8 mouse cellular contexts compared by ENCODE assay signal in the genomic region with DNA sequence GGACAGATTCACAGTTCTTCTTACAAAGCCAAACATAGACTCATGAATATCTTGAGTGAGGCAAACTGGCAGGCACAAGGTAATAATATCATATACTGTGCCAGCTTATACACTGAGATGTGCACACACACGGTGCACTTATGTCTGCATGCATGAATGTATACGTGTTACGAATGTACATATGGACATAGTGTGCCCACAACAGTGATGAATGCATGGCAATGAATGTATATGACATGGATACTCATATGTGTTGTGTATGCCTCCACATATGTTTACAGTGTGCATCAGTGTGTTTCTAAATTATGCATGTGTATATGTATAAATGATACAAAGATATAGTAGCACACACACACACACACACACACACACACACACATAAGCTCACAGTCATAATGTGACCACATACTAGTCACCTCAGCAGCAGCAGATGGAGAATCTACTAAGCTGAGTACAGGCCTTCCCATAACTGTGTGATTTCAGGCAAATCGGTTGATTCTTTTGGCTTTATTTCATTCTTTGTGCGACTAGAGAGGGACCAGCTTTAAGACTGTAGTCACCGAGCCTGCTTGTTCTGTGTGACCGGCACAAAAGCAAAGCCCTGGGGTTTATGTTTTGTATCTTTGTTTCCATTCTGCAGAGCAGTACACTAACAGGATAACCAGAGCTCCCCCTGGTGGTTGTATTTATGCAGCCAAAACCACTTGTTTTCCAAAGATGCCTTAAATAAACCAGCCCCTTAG.
DNase-seq lines count a peak whose midpoint lies in the region; ATAC-seq lines count a peak whose summit lies in the region.

No protein-coding gene starts in this region.

- DNase-seq in ovary, postnatal 10 days (ENCODE audit: low spot score): peak; percentile 27
- no peak for DNase-seq in ovary, adult 18-20 months (ENCODE audit: low spot score)
- peak; percentile 60 to 71 for DNase-seq in cerebellum, postnatal 36 days
- peak; percentile 57 for DNase-seq in gastrocnemius, postnatal 14 days
- peak; percentile 68 for DNase-seq in hindlimb bud, embryonic 11.5 days (ENCODE audit: extremely low spot score, low read depth, low spot score)
- DNase-seq in left cerebral cortex, adult 18-20 months (ENCODE audit: low spot score in 2 of 2): peak; percentile 43 to 74
- DNase-seq in skeletal muscle tissue, adult 2 months (ENCODE audit: low read depth, low spot score): peak; percentile 36

- peak; percentile 87 for ATAC-seq in megakaryocyte-erythroid progenitor cell, adult 5-6 weeks (replicated peaks; ENCODE audit: low FRiP score, low TSS enrichment, poor library complexity, severe bottlenecking)

- intact Hi-C loops in gastrocnemius, postnatal 14 days (cut with DNase I; ENCODE audit: low total_unique reads): loop anchor here (5.0 to 10.0 kb wide), 2 partner anchors 264 to 476 kb away; no protein-coding TSS in a partner anchor
